Mouse (Mus musculus): ENCODE results near the gene Gtpbp3. TPM values are rescaled to one million over a fixed set of nuclear protein-coding genes. Genes with fewer than 3 reads are reported as not detected.

The Gtpbp3 gene
- polyA plus RNA-seq, 1 experiment from 2014 or later: 12.0 TPM

DNA sequence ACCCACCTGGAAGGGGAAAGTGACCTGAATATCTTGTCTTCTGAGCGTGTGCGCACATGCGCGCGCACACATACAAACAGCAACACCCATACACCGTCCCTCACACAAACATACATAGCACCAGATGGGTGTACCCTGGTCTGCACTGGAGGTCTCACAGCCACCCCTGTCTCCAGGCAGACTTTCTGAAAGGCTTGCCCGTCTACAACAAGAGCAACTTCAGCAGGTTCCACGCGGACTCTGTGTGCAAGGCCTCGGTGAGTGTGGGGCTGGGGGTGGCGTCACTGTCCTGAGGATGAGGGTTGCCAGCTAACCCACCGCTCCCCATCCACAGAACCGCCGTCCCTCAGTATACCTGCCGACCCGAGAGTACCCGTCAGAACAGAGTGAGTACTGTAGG, 16.0 kb upstream of the Gtpbp3 start:
- no peak overlapping the region for H3K27ac ChIP-seq (replicated peaks)
- no peak overlapping the region for H3K4me2 ChIP-seq
- H3K4me1 ChIP-seq (replicated peaks): peaks cover 31% of the 10 kb centered on the region
- no peak for ATAC-seq (ENCODE audit: low FRiP score, low read depth)
- H3K9me3 ChIP-seq: no peaks in the 10 kb centered on the region
- whole genome bisulfite sequencing: 97% methylated on average over 17 of the region's 17 CpGs
- H3K36me3 ChIP-seq: peaks cover 28% of the 10 kb centered on the region
- H3K9ac ChIP-seq: no peak overlapping the region
- H3K27me3 ChIP-seq: no peaks in the 10 kb centered on the region
- no peak overlapping the region for H3K4me3 ChIP-seq

DNA sequence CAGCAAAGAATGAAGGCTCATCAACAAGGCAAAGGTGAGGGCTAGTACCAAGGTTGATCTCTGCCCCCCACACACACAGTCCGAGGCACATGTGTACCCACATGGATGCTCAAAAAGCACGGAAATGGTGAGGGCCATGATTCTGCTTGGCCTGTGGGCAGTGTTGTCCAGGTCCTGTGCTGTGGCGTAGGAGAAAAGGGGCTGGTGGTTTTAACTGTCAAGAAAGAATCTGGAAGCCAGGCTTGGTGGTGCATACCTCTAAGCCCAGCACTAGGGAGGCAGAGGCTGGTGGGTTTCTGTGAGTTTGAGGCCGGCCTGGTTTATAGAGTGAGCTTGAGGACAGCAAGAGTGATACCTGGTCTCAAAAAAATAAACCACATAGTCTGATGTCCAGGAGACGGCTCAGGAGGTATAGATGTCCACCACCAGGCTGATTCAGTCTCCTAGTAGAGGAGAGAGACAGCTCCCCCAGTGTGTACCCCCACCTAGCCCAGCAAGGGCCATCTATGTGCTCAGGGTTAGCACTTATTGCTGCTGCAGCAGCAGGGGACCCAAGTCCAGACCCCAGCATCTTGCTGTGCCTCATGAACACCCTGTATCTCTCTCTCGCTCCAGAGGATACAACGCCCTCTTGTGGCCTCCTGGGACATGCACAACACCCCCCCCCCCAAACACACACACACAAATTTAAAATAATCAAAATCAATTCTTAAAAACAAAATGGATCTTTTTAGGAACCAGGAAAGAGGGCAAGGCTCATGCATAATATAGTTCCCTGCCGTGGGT, 15.1 kb upstream of the Gtpbp3 start:
- H3K27ac ChIP-seq (replicated peaks): no peak overlapping the region
- no peak overlapping the region for H3K4me2 ChIP-seq
- H3K4me1 ChIP-seq (replicated peaks): peaks cover 39% of the 10 kb centered on the region
- no peak overlapping the region for H3K9ac ChIP-seq
- ATAC-seq (ENCODE audit: low FRiP score, low read depth): no peak
- no peak overlapping the region for H3K4me3 ChIP-seq
- no peaks in the 10 kb centered on the region for H3K9me3 ChIP-seq
- H3K36me3 ChIP-seq: peaks cover 28% of the 10 kb centered on the region
- H3K27me3 ChIP-seq: no peaks in the 10 kb centered on the region
- WGBS: 85% methylated on average over 8 of the region's 8 CpGs

- no peak for ATAC-seq (ENCODE audit: low FRiP score, low read depth)
- Histone ChIP-seq H3K27me3 (no peaks in the 10 kb centered on the region), H3K4me2 (no peak overlapping the region), H3K9me3 (no peaks in the 10 kb centered on the region), H3K4me3 (no peak overlapping the region), H3K27ac (replicated peaks) (no peak overlapping the region), H3K36me3 (peaks cover 39% of the 10 kb centered on the region), H3K9ac (no peak overlapping the region), H3K4me1 (replicated peaks) (peaks cover 39% of the 10 kb centered on the region)
- 97% methylated on average over 18 of the region's 18 CpGs for WGBS
Observed at GRCm38 (mm10) chr8:71474344-71474743, 13.6 kb upstream of the Gtpbp3 start.

DNA sequence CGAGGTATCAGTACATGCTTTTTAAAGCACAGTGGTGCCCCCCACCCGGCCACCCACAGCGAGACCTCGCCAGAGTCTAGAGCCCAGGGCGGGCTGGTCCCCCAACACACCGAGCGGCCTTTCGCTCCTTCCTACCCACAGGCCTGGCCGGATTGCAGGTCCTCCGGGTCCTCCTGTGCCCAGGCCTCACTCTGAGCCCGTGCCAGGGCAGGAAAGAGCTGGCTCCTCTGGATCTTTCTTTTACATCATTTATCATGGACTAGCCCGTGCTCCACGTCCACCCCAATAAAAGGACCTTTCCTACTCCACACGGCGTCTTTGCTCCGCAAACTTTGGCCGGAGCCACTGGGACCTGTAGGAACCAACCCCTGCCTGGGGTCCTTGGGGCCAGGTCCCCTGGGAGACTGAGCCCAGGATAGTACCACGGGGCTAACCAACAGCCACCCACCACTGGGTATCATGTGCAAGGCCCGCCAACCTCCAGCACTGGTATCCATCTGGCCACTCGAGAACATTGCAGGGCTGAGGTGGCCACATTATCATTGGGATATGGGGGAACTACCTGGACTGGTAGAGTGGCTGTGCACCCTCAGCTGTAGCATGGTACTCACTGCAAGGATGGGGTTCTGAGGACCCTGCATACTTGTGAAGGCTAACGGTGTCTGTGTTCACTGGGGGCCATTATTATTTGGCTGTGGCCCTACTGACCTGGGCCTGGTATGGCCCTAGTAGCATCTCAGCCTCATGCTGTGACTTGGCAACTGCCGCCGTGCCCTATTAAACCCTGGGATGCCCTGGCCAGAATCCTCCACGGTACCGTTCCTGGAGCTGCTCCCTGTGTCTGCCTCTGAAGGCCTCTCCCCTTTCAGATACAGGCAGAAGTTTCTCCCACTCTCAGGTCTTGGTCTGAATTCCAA, 12.9 kb upstream of the Gtpbp3 start:
- H3K4me2 ChIP-seq: peak overlapping the region; percentile 83; the same call in 1 of the 2 replicates
- no peak overlapping the region for H3K4me3 ChIP-seq
- H3K9me3 ChIP-seq: no peaks in the 10 kb centered on the region
- no peak for ATAC-seq (ENCODE audit: low FRiP score, low read depth)
- peaks cover 33% of the 10 kb centered on the region for H3K4me1 ChIP-seq (replicated peaks)
- H3K27me3 ChIP-seq: no peaks in the 10 kb centered on the region
- peak overlapping the region; percentile 90 for H3K27ac ChIP-seq (replicated peaks)
- no peak overlapping the region; the same call in 1 of the 2 replicates for H3K9ac ChIP-seq
- peaks cover 46% of the 10 kb centered on the region for H3K36me3 ChIP-seq
- 84% methylated on average over 25 of the region's 25 CpGs for WGBS

GRCm38 (mm10) chr8:71475702-71476075, 12.2 kb upstream of the Gtpbp3 start:
- peaks cover 26% of the 10 kb centered on the region for H3K4me1 ChIP-seq (replicated peaks)
- H3K9me3 ChIP-seq: no peaks in the 10 kb centered on the region
- no peaks in the 10 kb centered on the region for H3K27me3 ChIP-seq
- peak overlapping the region; percentile 83 for H3K4me2 ChIP-seq
- H3K9ac ChIP-seq: peak overlapping the region; percentile 59
- 28% methylated on average over 4 of the region's 4 CpGs for WGBS
- peak overlapping the region; percentile 90 for H3K27ac ChIP-seq (replicated peaks)
- H3K4me3 ChIP-seq: peak overlapping the region; percentile 52
- H3K36me3 ChIP-seq: peaks cover 53% of the 10 kb centered on the region
- ATAC-seq (ENCODE audit: low FRiP score, low read depth): no peak

GRCm38 (mm10) chr8:71476099-71476940, 11.6 kb upstream of the Gtpbp3 start:
- H3K36me3 ChIP-seq: peaks cover 55% of the 10 kb centered on the region
- peak; percentile 66 for ATAC-seq (ENCODE audit: low FRiP score, low read depth)
- WGBS: under 1% methylated on average over 65 of the region's 121 CpGs

DNA sequence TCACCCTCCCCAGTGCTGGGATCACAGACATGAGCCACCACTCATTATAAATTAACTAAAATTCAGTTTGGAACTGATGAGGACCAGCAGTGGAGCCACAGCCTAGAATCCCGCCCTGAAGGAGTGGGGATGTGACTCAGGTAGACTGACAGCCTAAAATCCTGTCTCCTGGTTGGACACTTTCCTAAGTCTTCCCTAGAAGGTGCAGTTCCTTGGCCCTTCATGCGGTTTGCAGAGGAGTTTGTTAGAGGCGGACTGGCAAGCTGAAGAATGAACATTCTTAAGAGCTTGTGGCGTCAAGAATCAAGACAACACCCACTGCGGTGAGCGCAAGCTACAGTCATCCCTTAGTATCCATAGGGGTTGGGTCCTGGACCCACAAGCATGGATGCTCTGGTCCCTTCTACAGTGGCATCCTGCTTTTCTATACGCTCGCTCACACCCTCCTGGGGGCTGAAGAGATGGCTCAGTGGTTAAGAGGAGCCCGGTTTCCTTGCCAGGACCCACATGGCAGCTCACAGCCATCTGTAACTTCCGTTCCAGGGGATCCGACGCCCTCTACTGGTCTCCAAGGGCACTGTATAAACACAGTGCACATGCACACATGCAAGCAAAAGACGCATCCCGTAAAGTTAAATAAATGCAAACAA, 10.6 kb upstream of the Gtpbp3 start:
- Histone ChIP-seq H3K9me3 (no peaks in the 10 kb centered on the region), H3K4me1 (replicated peaks) (peaks cover 22% of the 10 kb centered on the region), H3K27me3 (no peaks in the 10 kb centered on the region), H3K27ac (replicated peaks) (peak overlapping the region; percentile 90), H3K9ac (peak overlapping the region; percentile 59; the same call in 1 of the 2 replicates), H3K36me3 (peaks cover 47% of the 10 kb centered on the region), H3K4me3 (peak overlapping the region; percentile 52), H3K4me2 (peak overlapping the region; percentile 83)
- 35% methylated on average over 14 of the region's 14 CpGs for WGBS
- no peak for ATAC-seq (ENCODE audit: low FRiP score, low read depth)

More at GRCm38 (mm10) chr8:71476099-71476940, 11.6 kb upstream of the Gtpbp3 start:
- Histone ChIP-seq H3K9me3 (no peaks in the 10 kb centered on the region), H3K4me1 (replicated peaks) (peaks cover 22% of the 10 kb centered on the region), H3K27ac (replicated peaks) (peak overlapping the region; percentile 90), H3K4me3 (peak overlapping the region; percentile 52), H3K9ac (peak overlapping the region; percentile 59), H3K27me3 (no peaks in the 10 kb centered on the region), H3K4me2 (peak overlapping the region; percentile 83)

DNA sequence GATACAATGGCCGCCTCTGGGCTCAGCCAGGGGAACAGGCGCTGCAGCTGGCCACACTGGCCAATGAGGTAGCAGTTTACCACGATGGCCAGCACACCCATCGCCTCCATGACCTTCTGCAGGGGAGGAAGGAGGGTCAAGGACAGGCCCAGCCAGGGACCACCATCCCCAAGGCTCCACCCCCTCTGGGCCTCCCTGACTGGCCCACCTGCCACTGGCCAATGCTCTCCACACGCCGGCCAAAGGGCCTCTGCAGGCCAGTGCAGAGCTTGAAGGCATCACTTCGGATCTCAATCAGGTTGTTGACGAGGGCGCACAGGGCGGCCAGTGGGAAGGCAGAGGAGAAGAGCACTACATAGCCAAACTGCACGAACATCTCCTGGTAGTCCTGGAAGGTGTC, 9.0 kb upstream of the Gtpbp3 start:
- Histone ChIP-seq H3K4me1 (replicated peaks) (peaks cover 29% of the 10 kb centered on the region), H3K27me3 (no peaks in the 10 kb centered on the region), H3K9ac (no peak overlapping the region), H3K4me3 (no peak overlapping the region), H3K36me3 (peaks cover 40% of the 10 kb centered on the region), H3K27ac (replicated peaks) (no peak overlapping the region), H3K9me3 (no peaks in the 10 kb centered on the region), H3K4me2 (no peak overlapping the region)
- no peak for ATAC-seq (ENCODE audit: low FRiP score, low read depth)
- 93% methylated on average over 11 of the region's 11 CpGs for WGBS

- Histone ChIP-seq H3K9me3 (no peaks in the 10 kb centered on the region), H3K4me2 (peak overlapping the region; percentile 75; the same call in 1 of the 2 replicates), H3K27me3 (no peaks in the 10 kb centered on the region), H3K4me3 (no peak overlapping the region), H3K27ac (replicated peaks) (no peak overlapping the region), H3K9ac (no peak overlapping the region), H3K4me1 (replicated peaks) (peaks cover 44% of the 10 kb centered on the region), H3K36me3 (peaks cover 31% of the 10 kb centered on the region)
- 55% methylated on average over 8 of the region's 8 CpGs for WGBS
- no peak for ATAC-seq (ENCODE audit: low FRiP score, low read depth)
Observed at GRCm38 (mm10) chr8:71483932-71484331, 4.0 kb upstream of the Gtpbp3 start.

DNA sequence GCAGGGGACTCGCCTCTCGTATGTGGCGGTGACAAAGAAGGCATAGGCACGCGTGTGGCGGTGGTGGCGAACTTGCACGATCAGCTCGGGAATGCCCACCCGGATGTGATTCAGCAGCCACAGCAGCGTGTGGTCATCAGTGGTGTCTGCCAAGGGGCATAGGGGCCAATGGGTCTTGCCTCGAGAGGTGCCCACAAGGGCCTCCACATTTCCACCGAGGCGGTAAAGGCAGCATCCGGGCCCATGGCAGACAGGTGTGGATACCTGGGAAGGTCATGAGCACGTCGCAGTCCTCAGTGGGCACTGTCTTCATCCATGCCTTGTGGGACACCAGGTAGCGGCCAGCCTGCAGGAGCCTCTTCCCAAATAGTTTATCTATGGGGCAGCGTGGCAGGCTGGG, 3.2 kb upstream of the Gtpbp3 start:
- peak overlapping the region; percentile 91 for H3K4me3 ChIP-seq
- H3K9me3 ChIP-seq: no peaks in the 10 kb centered on the region
- H3K36me3 ChIP-seq: peaks cover 24% of the 10 kb centered on the region
- H3K4me2 ChIP-seq: peak overlapping the region; percentile 75
- H3K27ac ChIP-seq (replicated peaks): no peak overlapping the region
- peaks cover 52% of the 10 kb centered on the region for H3K4me1 ChIP-seq (replicated peaks)
- H3K9ac ChIP-seq: peak overlapping the region; percentile 97
- H3K27me3 ChIP-seq: no peaks in the 10 kb centered on the region
- WGBS: 94% methylated on average over 19 of the region's 19 CpGs
- no peak for ATAC-seq (ENCODE audit: low FRiP score, low read depth)

Data from hindbrain, embryonic 15.5 days (tissue).